In the genomic region with DNA sequence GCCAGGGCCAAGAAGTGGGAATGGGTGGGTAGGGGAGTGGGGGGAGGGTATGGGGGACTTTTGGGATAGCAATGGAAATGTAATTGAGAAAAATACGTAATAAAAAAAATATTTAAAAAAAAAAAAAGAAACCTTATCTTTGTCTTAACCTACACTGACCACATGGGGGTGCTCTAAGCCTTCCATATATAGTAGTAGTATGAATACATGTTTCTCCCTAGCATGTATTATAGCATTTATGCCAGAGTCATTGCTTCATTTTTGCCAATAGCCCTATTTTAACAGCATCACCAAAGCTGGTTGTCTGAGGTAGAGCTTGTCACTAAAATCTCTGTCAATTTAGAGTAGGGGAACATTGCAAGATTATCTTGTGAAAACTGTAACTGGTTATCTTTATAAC, we compare ENCODE assay signal across 8 mouse cellular contexts. TPM values are rescaled to one million over a fixed set of nuclear protein-coding genes. Genes with fewer than 3 reads are reported as not detected.
DNase-seq lines count a peak whose midpoint lies in the region; ATAC-seq and TF ChIP-seq lines count a peak whose summit lies in the region.

No protein-coding gene starts in this region.

- ATAC-seq in embryonic facial prominence, embryonic 11.5 days (replicated peaks; ENCODE audit: insufficient number of reproducible peaks, low FRiP score, low TSS enrichment, low read depth): no peak

- no peak overlapping the region for H3K4me2 ChIP-seq in embryonic facial prominence, embryonic 11.5 days (ENCODE audit: low read depth, low read length)

- H3K9me3 ChIP-seq in embryonic facial prominence, embryonic 11.5 days (replicated peaks; ENCODE audit: control insufficient read depth, low read length): no peaks in the 10 kb centered on the region
- no peaks in the 10 kb centered on the region for H3K9me3 ChIP-seq in embryonic facial prominence, embryonic 10.5 days

- 23% methylated on average over 1 of the region's 1 CpGs for WGBS in embryonic facial prominence, embryonic 11.5 days
- 38% methylated on average over 1 of the region's 1 CpGs for WGBS in embryonic facial prominence, embryonic 10.5 days
- WGBS in liver, adult 2 months: 26% methylated on average over 1 of the region's 1 CpGs

- no peaks in the 10 kb centered on the region for H3K27me3 ChIP-seq in embryonic facial prominence, embryonic 11.5 days (ENCODE audit: control insufficient read depth, insufficient read depth, low read length)
- H3K27me3 ChIP-seq in embryonic facial prominence, embryonic 10.5 days (replicated peaks; ENCODE audit: low read depth, poor library complexity, severe bottlenecking): no peaks in the 10 kb centered on the region
- H3K27me3 ChIP-seq in liver, adult 2 months (ENCODE audit: control insufficient read depth, insufficient read depth, low read length): no peaks in the 10 kb centered on the region

- no peaks in the 10 kb centered on the region for H3K4me1 ChIP-seq in embryonic facial prominence, embryonic 11.5 days (ENCODE audit: control insufficient read depth, insufficient read depth, low read length)
- H3K4me1 ChIP-seq in embryonic facial prominence, embryonic 10.5 days: no peaks in the 10 kb centered on the region
- H3K4me1 ChIP-seq in liver, adult 2 months (ENCODE audit: control insufficient read depth, insufficient read depth, low read length): no peaks in the 10 kb centered on the region

- DNase-seq in embryonic facial prominence, embryonic 11.5 days (ENCODE audit: low spot score): peak; percentile 66
- DNase-seq in embryonic facial prominence, embryonic 10.5 days (ENCODE audit: low spot score): no peak
- peak; percentile 11 for DNase-seq in liver, adult 2 months (ENCODE audit: extremely low read depth, low read depth, low spot score)
- no peak for DNase-seq in liver
- peak; percentile 27 for DNase-seq in c-Kit-positive CD71-positive TER-119-positive erythroid progenitor cells, embryonic 14.5 days (ENCODE audit: low spot score)
- DNase-seq in mesoderm, embryonic 11.5 days (ENCODE audit: low read depth, low spot score): peak; percentile 56
- DNase-seq in adrenal gland, adult 8-10 months: no peak
- no peak for DNase-seq in gastrocnemius, postnatal 14 days

- TF ChIP-seq POLR2A in liver, adult 2 months (IDR thresholded peaks at IDR 0.05; ENCODE audit: extremely low read depth, insufficient read depth, low read length): no peak

- no peak for TF ChIP-seq CTCF in liver, adult 2 months (IDR thresholded peaks at IDR 0.05; ENCODE audit: low read depth, low read length)

- no peak overlapping the region for H3K9ac ChIP-seq in embryonic facial prominence, embryonic 11.5 days (replicated peaks; ENCODE audit: low read length)
- no peak overlapping the region for H3K9ac ChIP-seq in liver, adult 2 months (ENCODE audit: low read depth, low read length)

- intact Hi-C loops in gastrocnemius, postnatal 14 days (cut with DNase I; ENCODE audit: low total_unique reads): loop anchor here (5.0 kb wide), 2 partner anchors 823 to 1113 kb away; no protein-coding TSS in a partner anchor

- H3K4me3 ChIP-seq in embryonic facial prominence, embryonic 11.5 days (ENCODE audit: low read depth, low read length): no peak overlapping the region
- H3K4me3 ChIP-seq in embryonic facial prominence, embryonic 10.5 days: no peak overlapping the region
- H3K4me3 ChIP-seq in liver, adult 2 months (ENCODE audit: insufficient read depth, low read depth, low read length): no peak overlapping the region

- no peaks in the 10 kb centered on the region for H3K79me2 ChIP-seq in liver, adult 2 months (ENCODE audit: control insufficient read depth, insufficient read depth, low read length)

- no peaks in the 10 kb centered on the region for H3K36me3 ChIP-seq in embryonic facial prominence, embryonic 11.5 days (replicated peaks; ENCODE audit: control insufficient read depth, insufficient read depth, low read depth, low read length)
- no peaks in the 10 kb centered on the region for H3K36me3 ChIP-seq in embryonic facial prominence, embryonic 10.5 days (replicated peaks)
- no peaks in the 10 kb centered on the region for H3K36me3 ChIP-seq in liver, adult 2 months (ENCODE audit: control insufficient read depth, insufficient read depth, low read length)

- H3K27ac ChIP-seq in embryonic facial prominence, embryonic 11.5 days (replicated peaks; ENCODE audit: low read depth, low read length): no peak overlapping the region
- no peak overlapping the region for H3K27ac ChIP-seq in embryonic facial prominence, embryonic 10.5 days (replicated peaks)
- H3K27ac ChIP-seq in liver, adult 2 months (replicated peaks; ENCODE audit: insufficient read depth, low read depth, low read length): no peak overlapping the region

RNA-seq across cellular contexts. Expression of a gene that starts 19.3 kb away (rescaled TPM):
- polyA plus RNA-seq in embryonic facial prominence, embryonic 11.5 days (2014; fragmentation: Nextera tagmentation; extraction: Ambion mirVana): 35.3 and 38.5 TPM in 2 replicates
- 34.8 and 35.8 TPM in 2 replicates for polyA plus RNA-seq in embryonic facial prominence, embryonic 10.5 days (2016; fragmentation: Nextera tagmentation; extraction: Ambion mirVana)
- total RNA-seq in liver, adult 2 months (2014; rRNA removed): 7.3 and 8.9 TPM in 2 replicates
- 5.1 and 5.3 TPM in 2 replicates for polyA plus RNA-seq in liver, adult 2 months (2012; rRNA removed)
- total RNA-seq in adrenal gland, adult 8-10 months (2022): 10 to 100 TPM; 17.1 to 21.2 (median 19.3) TPM
- 1 to 10 TPM; 9.5 to 10.0 TPM for total RNA-seq in gastrocnemius, postnatal 14 days (2021)

RNA-seq across cellular contexts. Expression of a gene that starts 36.3 kb away (rescaled TPM):
- polyA plus RNA-seq in embryonic facial prominence, embryonic 11.5 days (2014; fragmentation: Nextera tagmentation; extraction: Ambion mirVana): 243 and 244 TPM in 2 replicates
- 241 and 244 TPM in 2 replicates for polyA plus RNA-seq in embryonic facial prominence, embryonic 10.5 days (2016; fragmentation: Nextera tagmentation; extraction: Ambion mirVana)
- 65.6 and 69.2 TPM in 2 replicates for total RNA-seq in liver, adult 2 months (2014; rRNA removed)
- polyA plus RNA-seq in liver, adult 2 months (2012; rRNA removed): 32.8 and 33.0 TPM in 2 replicates
- total RNA-seq in adrenal gland, adult 8-10 months (2022): 100 to 1,000 TPM in 2 of 4 experiments, 10 to 100 TPM in 2; 89.1 to 106 (median 99.7) TPM
- total RNA-seq in gastrocnemius, postnatal 14 days (2021): 10 to 100 TPM; 54.6 to 55.8 TPM

RNA-seq across cellular contexts. Expression of a gene that starts 36.3 kb away (rescaled TPM):
- 128 and 133 TPM in 2 replicates for polyA plus RNA-seq in embryonic facial prominence, embryonic 11.5 days (2014; fragmentation: Nextera tagmentation; extraction: Ambion mirVana)
- polyA plus RNA-seq in embryonic facial prominence, embryonic 10.5 days (2016; fragmentation: Nextera tagmentation; extraction: Ambion mirVana): 111 and 113 TPM in 2 replicates
- 18.3 and 29.1 TPM in 2 replicates for total RNA-seq in liver, adult 2 months (2014; rRNA removed)
- polyA plus RNA-seq in liver, adult 2 months (2012; rRNA removed): 8.5 TPM in 2 replicates
- total RNA-seq in adrenal gland, adult 8-10 months (2022): 10 to 100 TPM; 35.7 to 66.5 (median 46.0) TPM
- total RNA-seq in gastrocnemius, postnatal 14 days (2021): 10 to 100 TPM; 40.8 to 41.5 TPM

Comparison
In these comparisons a context has a peak if more than half of its experiments do, and no peak if none do; other contexts are left out.
1. DNase-seq: peak in embryonic facial prominence, embryonic 11.5 days (single experiment), liver, adult 2 months (single experiment), c-Kit-positive CD71-positive TER-119-positive erythroid progenitor cells, embryonic 14.5 days (single experiment) and mesoderm, embryonic 11.5 days (single experiment); none in embryonic facial prominence, embryonic 10.5 days (single experiment), liver (single experiment), adrenal gland, adult 8-10 months (single experiment) and gastrocnemius, postnatal 14 days (single experiment).